Mouse (Mus musculus) left cerebral cortex, adult 8-10 months (tissue): ENCODE data around the gene Pacsin3. TPM values are rescaled to one million over a fixed set of nuclear protein-coding genes. Genes with fewer than 3 reads are reported as not detected.
A peak's percentile ranks its signal among the peaks of the same experiment; 100 is the strongest.

ENCODE experiments used
- DNase-seq, 2 experiments: peaks; one replicate each; pipeline ENCODE4 v3.0.0; 2022; ENCODE audit warnings: low spot score in 2 of 2
- total RNA-seq, 4 experiments: library from RNA; stranded (reverse); gene quantifications; 2 replicates each; pipeline ENCODE4 v1.2.4; 2022

The Pacsin3 gene
- total RNA-seq, 4 experiments from 2014 or later: 40.3 to 47.5 (median 45.7) TPM

DNA sequence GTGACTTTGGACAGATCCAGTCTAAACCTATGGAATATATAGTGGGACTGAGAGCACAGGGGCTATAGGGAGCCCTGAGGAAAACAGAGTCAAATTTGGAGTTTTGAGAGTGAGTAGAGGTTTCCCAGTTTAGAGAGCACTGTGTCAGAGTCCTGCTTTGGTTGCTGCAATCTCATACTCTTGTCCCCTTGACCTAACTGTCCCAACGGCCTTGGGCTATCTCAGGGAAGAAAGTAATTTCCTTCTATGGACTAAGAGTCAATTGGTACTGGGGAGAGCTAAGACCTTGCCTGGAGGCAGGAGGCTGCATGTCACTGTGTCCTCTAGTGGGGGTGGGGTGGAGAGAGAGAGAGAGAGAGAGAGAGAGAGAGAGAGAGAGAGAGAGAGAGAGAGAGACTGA is 3.1 kb downstream of the Pacsin3 start:
- no peak for DNase-seq

DNA sequence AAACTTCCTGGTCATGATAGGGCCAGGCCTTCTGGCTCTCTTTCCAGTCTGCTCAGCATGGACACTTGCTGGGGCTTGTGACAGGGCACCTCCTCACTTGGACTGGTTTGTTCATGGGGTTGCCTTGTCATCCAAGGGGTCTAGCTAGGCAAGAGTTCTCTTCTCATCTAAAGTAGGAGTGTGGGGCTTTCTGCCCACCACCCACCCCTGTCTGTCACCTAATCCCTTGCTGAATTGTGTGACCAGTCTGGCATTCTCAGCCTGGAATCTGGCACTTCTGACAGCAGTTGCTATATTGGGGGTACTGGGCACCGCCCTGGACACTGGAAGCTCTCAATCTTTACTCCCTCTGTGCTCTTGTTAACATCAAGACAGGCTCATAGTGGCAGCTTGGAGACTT is 3.7 kb downstream of the Pacsin3 start:
- DNase-seq: no peak

- peak in 1 of 2 experiments; percentile 40 for DNase-seq
Observed at GRCm38 (mm10) chr2:91263692-91264660, 8.2 kb downstream of the Pacsin3 start.

DNA sequence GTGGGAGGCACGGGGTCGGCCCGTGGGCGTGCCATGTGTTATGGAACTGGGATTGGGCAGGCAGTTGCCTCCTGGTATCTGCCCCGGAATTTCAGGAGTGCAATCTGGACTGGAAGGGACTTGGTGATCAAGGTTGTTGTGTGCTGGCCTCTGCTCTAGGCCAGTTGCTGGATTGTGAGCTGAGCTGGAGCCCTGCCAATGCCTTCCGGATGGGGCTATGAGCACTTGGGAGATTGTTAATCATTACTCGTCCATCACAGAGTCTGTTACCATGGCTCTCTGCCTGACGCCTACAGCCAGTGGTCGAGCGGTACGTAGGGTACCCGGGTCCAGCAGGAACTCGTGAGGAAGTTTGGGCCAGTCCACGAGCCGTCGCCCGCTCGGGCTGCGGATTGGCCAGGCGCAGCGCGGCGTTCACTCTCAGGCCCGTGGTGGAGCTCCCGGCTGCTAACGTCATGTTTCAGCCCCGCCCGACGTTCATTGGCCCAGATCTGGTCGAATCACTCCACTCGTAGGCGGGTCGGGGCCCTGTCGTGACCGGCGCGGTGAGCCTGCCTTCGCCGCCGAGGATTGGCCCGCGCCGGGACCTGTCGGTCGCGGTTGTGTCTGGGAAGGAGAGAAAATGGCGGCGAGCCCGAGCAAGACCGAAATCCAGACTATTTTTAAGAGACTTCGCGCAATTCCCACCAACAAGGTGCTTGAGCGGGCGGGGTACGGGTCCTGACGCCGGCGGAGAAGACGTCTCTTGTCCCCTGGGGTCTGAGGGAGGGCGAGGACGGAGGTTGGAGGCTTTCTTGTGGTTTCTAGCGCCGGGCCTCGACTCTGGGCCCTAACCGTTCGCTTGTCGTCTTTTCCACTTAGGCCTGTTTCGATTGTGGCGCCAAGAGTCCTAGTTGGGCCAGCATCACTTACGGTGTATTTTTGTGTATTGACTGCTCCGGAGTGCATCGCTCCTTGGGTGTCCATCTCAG is 9.2 kb downstream of the Pacsin3 start, which contains the start of gene Arfgap2:
Gene Arfgap2, plus strand, starts transcription at position 264 of the 971 bp plus-strand sequence.
- peak; percentile 96 to 99 for DNase-seq

DNA sequence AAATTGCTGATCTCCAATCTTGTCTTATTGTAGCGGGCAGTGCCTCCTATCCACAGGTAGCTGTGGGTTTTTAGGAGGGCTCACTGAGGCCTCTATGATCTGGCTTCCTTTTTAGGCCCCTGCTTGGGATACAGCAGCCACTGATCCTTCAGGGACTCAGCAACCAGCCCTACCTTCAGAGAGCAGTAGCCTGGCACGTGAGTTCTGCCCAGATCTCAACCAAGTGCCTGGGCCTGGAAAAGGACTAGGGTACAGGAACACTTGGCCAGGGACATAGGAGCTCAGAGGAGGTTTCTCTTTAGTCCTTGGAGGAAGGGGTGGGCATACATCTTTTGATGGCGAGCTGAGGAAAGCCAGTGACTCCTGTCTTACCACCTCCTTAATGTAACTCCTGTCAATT is 12.3 kb downstream of the Pacsin3 start:
- DNase-seq: no peak

GRCm38 (mm10) chr2:91268706-91269105 is 13.0 kb downstream of the Pacsin3 start:
- DNase-seq: no peak

DNA sequence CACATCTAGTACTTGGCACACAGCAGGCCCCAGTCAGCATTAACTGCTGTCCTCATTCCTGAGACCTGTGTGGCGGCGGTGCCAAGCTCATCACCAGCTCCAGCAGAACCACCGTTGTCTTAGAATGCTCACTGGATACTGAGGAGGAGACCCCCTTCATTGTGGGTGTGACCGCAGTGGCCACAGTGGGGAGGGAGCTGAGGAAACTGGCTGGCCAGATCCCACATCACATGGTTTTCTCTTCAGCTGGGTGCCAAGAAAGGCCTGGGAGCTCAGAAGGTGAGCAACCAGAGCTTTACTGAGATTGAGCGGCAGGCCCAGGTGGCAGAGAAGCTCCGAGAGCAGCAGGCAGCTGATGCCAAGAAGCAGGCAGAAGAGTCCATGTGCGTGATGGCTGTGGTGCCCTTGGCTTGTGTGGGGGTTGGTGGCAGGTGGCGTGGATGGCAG is 14.0 kb downstream of the Pacsin3 start:
- no peak for DNase-seq

- no peak for DNase-seq
Observed at GRCm38 (mm10) chr2:91278749-91279371, 23.1 kb downstream of the Pacsin3 start.

DNA sequence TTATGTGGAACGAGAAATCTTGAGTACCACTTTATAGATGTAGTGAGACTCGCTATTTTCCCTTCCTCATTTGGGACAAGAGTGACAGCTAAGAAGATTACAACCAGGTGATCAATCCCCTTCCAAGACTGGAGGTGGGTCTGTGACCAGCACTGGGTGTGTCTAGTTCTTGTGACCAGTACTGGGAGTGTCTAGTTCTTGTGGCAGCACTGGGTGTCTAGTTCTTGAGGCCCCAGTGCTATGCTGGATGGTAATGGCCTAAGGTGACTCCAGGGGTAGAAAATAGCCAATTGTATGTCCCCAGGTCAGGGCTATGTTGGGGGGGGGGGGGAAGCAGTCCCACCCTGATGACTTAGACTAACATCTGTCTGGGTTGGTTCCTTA is 23.6 kb downstream of the Pacsin3 start:
- DNase-seq: no peak

GRCm38 (mm10) chr2:91281366-91281765 is 25.6 kb downstream of the Pacsin3 start:
- DNase-seq: no peak

GRCm38 (mm10) chr2:91283972-91284371 is 28.2 kb downstream of the Pacsin3 start:
- DNase-seq: no peak

DNA sequence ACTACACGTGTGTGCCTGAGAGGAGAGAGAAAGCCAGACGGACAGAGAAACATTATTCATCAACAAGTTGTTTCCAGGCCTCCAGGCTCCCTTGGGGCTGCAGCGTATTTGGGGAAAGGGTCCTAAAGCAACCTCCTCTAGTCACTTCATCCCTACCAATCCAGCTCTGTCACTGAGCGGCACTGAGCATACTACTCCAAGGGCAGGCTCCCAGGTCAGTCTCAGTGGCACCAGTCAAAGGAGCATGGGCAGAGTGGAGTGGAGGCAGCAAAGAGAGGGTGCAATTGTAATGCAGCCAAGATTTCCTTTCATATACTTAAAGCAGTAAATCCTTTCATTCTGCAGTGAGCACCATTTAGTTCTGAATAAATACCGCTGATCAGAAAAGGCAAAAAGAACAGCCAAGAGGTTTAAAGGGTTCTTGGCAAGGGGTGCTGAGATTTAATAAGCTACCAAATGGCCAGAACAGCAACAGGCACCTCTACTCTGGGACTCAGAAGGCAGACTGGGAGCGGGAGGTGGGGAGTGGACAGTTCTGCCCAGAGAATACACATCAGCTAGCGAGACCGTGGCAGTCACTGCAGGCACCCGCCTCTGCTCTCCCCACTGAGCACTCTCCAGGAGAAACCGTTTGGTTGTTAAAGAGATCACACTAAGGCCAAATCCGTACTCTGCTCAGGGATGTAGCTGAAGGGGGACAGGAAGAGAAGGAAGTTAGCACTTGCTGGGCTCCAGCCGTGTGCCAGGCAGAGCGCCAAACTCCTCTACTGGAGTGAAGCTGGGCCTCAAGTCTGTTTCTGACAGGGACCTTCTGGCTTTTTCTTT is 28.8 kb downstream of the Pacsin3 start:
- peak; percentile 32 to 43 for DNase-seq

GRCm38 (mm10) chr2:91285885-91286505 is 30.2 kb downstream of the Pacsin3 start:
- DNase-seq: peak; percentile 32 to 65

GRCm38 (mm10) chr2:91287563-91287962 is 31.8 kb downstream of the Pacsin3 start:
- no peak for DNase-seq

DNA sequence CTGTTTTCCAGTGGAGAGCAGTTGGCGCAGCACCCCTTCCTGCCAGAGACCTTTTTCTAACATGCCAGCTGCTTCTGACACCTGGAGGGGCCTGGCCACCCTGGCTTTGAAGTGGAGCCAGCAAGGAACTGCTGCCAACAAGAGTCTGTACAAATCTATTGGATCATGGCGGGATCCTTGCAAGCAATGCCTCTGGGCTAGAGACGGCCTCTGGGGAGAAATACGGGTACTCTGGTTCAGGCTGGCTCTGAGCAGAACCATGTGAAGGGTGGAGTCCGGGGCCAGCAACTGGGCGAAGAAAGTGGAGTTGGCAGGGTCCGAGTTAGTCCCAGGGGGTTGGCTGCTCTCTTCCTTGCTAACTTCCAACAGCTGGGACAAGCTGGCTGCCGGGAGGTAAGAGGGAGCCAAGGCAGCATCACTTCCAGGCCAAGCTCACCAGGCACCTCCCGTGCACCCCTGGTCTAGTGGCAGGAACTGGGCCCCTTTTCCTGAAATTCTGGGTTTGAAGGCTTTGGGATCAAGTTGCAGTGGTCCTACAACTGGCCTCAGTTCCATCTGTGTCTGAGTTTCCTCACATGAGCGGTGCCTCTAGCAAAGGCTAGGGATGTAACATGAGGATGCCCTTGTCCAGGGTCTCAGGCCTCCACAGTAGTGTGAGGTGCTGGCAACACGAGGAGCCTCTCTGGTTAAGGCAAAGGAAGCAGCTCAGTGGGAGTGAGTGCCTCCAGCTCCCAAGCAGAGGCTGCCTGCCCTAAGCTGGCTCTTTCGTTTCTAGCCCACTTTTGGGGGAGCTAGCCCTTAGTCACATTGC is 35.6 kb downstream of the Pacsin3 start:
- DNase-seq: no peak

GRCm38 (mm10) chr2:91294226-91294625 is 38.5 kb downstream of the Pacsin3 start:
- DNase-seq: no peak

GRCm38 (mm10) chr2:91295895-91296294 is 40.1 kb downstream of the Pacsin3 start:
- DNase-seq: no peak

GRCm38 (mm10) chr2:91299156-91299555 is 43.4 kb downstream of the Pacsin3 start:
- DNase-seq: no peak

GRCm38 (mm10) chr2:91300784-91301183 is 45.0 kb downstream of the Pacsin3 start:
- no peak for DNase-seq
